Comparison of ENCODE assay signal across 25 mouse cellular contexts in genomic region chr2:66238886-66239285, GRCm38 (mm10). TPM values are rescaled to one million over a fixed set of nuclear protein-coding genes. Genes with fewer than 3 reads are reported as not detected.
DNase-seq lines count a peak whose midpoint lies in the region; ATAC-seq and TF ChIP-seq lines count a peak whose summit lies in the region.
"Had no signal": no experiment of that assay in that cellular context is flagged by ENCODE, and none has a peak within 500 bp of the region (broad histone marks: within the 10 kb centered on the region; RNA-seq: fewer than 3 reads in every experiment).

No protein-coding gene starts in this region.

- no peak for TF ChIP-seq CTCF in lung, adult 2 months (IDR thresholded peaks at IDR 0.05; ENCODE audit: insufficient read depth, low read length)

- 0 out of 2 replicates have a peak, but pooled peaks cover 2% of the 10 kb centered on the region for H3K36me3 ChIP-seq in lung, embryonic 16.5 days (ENCODE audit: control insufficient read depth, insufficient read depth, low read length)
- H3K36me3 ChIP-seq in liver, embryonic 12.5 days, result no peaks in the 10 kb centered on the region

- WGBS in lung, adult 2 months, result 63% methylated on average over 5 of the region's 5 CpGs
- WGBS in lung, embryonic 16.5 days, result 71% methylated on average over 5 of the region's 5 CpGs
- WGBS in liver, embryonic 12.5 days (ENCODE audit: insufficient replicate concordance), result 75% methylated on average over 5 of the region's 5 CpGs

- no peak overlapping the region for H3K9ac ChIP-seq in lung, embryonic 16.5 days (ENCODE audit: low read length)
- H3K9ac ChIP-seq in liver, embryonic 12.5 days, result no peak overlapping the region
- H3K9ac ChIP-seq: embryonic facial prominence, embryonic 13.5 days; forebrain, embryonic 13.5 days; hindbrain, embryonic 12.5 days; hindbrain, embryonic 15.5 days had no signal

- no peak overlapping the region for H3K27ac ChIP-seq in lung, embryonic 16.5 days (ENCODE audit: low read length)
- H3K27ac ChIP-seq in liver, embryonic 12.5 days, result no peak overlapping the region
- H3K27ac ChIP-seq: embryonic facial prominence, embryonic 10.5 days; embryonic facial prominence, embryonic 13.5 days; forebrain, embryonic 10.5 days; forebrain, embryonic 13.5 days; hindbrain, embryonic 12.5 days; hindbrain, embryonic 15.5 days had no signal

- TF ChIP-seq POLR2A in lung, adult 2 months (IDR thresholded peaks at IDR 0.05; ENCODE audit: borderline replicate concordance, extremely low read depth, low read depth, low read length), result no peak

- no peaks in the 10 kb centered on the region for H3K27me3 ChIP-seq in lung, embryonic 16.5 days (ENCODE audit: control insufficient read depth, insufficient read depth, low read depth, low read length)
- H3K27me3 ChIP-seq in liver, embryonic 12.5 days (replicated peaks), result no peaks in the 10 kb centered on the region
- H3K27me3 ChIP-seq: embryonic facial prominence, embryonic 13.5 days; forebrain, embryonic 13.5 days; hindbrain, embryonic 12.5 days; hindbrain, embryonic 15.5 days had no signal

- H3K4me2 ChIP-seq in lung, embryonic 16.5 days (ENCODE audit: low read depth, low read length), result no peak overlapping the region
- no peak overlapping the region for H3K4me2 ChIP-seq in liver, embryonic 12.5 days
- H3K4me2 ChIP-seq: embryonic facial prominence, embryonic 13.5 days; forebrain, embryonic 13.5 days; heart, embryonic 11.5 days; hindbrain, embryonic 12.5 days; hindbrain, embryonic 15.5 days had no signal

- H3K9me3 ChIP-seq in lung, embryonic 16.5 days (ENCODE audit: control insufficient read depth, low read length), result no peaks in the 10 kb centered on the region
- H3K9me3 ChIP-seq in liver, embryonic 12.5 days (replicated peaks), result no peaks in the 10 kb centered on the region
- H3K9me3 ChIP-seq: embryonic facial prominence, embryonic 10.5 days; embryonic facial prominence, embryonic 13.5 days; forebrain, embryonic 10.5 days; forebrain, embryonic 13.5 days; hindbrain, embryonic 12.5 days; hindbrain, embryonic 15.5 days had no signal

- DNase-seq in lung, adult 18-20 months, result peak; percentile 29 to 58
- DNase-seq in lung, adult 2 months, result no peak
- peak; percentile 7 for DNase-seq in lung, postnatal 14 days
- no peak for DNase-seq in layer of hippocampus, adult 9-11 months
- DNase-seq in cerebellum, postnatal 36 days, result no peak
- DNase-seq: adrenal gland, adult 8-10 months; adrenal gland, postnatal 25 days; cerebellum, adult 18-20 months; cerebellum, adult 9-10 months; cerebellum, postnatal 14 days; gastrocnemius, postnatal 10 days; gastrocnemius, postnatal 36 days; heart, adult 11 months had no signal

- no peak overlapping the region for H3K4me3 ChIP-seq in lung, adult 2 months (replicated peaks; ENCODE audit: extremely low read depth, low read depth, low read length)
- no peak overlapping the region for H3K4me3 ChIP-seq in lung, embryonic 16.5 days (ENCODE audit: low read length)
- H3K4me3 ChIP-seq in liver, embryonic 12.5 days, result no peak overlapping the region
- H3K4me3 ChIP-seq: embryonic facial prominence, embryonic 10.5 days; embryonic facial prominence, embryonic 13.5 days; erythroblast, embryonic 14.5 days; forebrain, embryonic 10.5 days; forebrain, embryonic 13.5 days; hindbrain, embryonic 12.5 days; hindbrain, embryonic 15.5 days had no signal

- no peaks in the 10 kb centered on the region for H3K4me1 ChIP-seq in lung, adult 2 months (ENCODE audit: control insufficient read depth, insufficient read depth, low read length)
- no peaks in the 10 kb centered on the region for H3K4me1 ChIP-seq in lung, embryonic 16.5 days (replicated peaks; ENCODE audit: control insufficient read depth, insufficient read depth, low read length)
- H3K4me1 ChIP-seq in liver, embryonic 12.5 days, result no peaks in the 10 kb centered on the region
- H3K4me1 ChIP-seq: embryonic facial prominence, embryonic 10.5 days; embryonic facial prominence, embryonic 13.5 days; forebrain, embryonic 10.5 days; forebrain, embryonic 13.5 days; hindbrain, embryonic 12.5 days; hindbrain, embryonic 15.5 days had no signal

- peak; percentile 49; the same call in 1 of the 2 replicates for ATAC-seq in lung, embryonic 16.5 days (ENCODE audit: low read depth)
- no peak for ATAC-seq in liver, embryonic 12.5 days
- ATAC-seq: activated CD4-positive, CD25-positive, alpha-beta regulatory T cell, adult 4 months; forebrain, embryonic 13.5 days; forebrain, embryonic 16.5 days had no signal

RNA-seq across cellular contexts. Expression of gene Ttc21b, which starts 17.5 kb away (rescaled TPM):
- polyA plus RNA-seq in lung, adult 2 months (2012; rRNA removed), result 3.2 and 4.2 TPM in 2 replicates
- polyA plus RNA-seq in lung, embryonic 16.5 days (2015; fragmentation: Nextera tagmentation; extraction: Ambion mirVana), result 11.5 and 12.5 TPM in 2 replicates
- 2.9 TPM in 2 replicates for polyA plus RNA-seq in liver, embryonic 12.5 days (2016; fragmentation: Nextera tagmentation; extraction: Ambion mirVana)
- polyA plus RNA-seq: erythroblast, embryonic 14.5 days had no signal

Comparison
In these comparisons a context has a peak if more than half of its experiments do, and no peak if none do; other contexts are left out.
1. DNase-seq: peak in lung, adult 18-20 months (2 of 2) and lung, postnatal 14 days (single experiment); none in lung, adult 2 months (single experiment), layer of hippocampus, adult 9-11 months (single experiment) and cerebellum, postnatal 36 days (0 of 2).